Mouse (Mus musculus): ENCODE measurements around the gene Selenow. TPM values are rescaled to one million over a fixed set of nuclear protein-coding genes. Genes with fewer than 3 reads are reported as not detected.
A peak's percentile ranks its signal among the peaks of the same experiment; 100 is the strongest.

The Selenow gene
- polyA plus RNA-seq, 1 experiment from 2014 or later, result 374 TPM

GRCm38 (mm10) chr7:15901366-15902048, 20.7 kb downstream of the Selenow start:
- H3K4me2 ChIP-seq, result no peak overlapping the region
- DNase-seq, result no peak
- H3K4me1 ChIP-seq (replicated peaks), result no peaks in the 10 kb centered on the region
- no peak overlapping the region for H3K27ac ChIP-seq
- WGBS (ENCODE audit: insufficient replicate concordance), result 49% methylated on average over 9 of the region's 9 CpGs
- ATAC-seq (ENCODE audit: low read depth), result no peak
- H3K9me3 ChIP-seq (replicated peaks), result no peaks in the 10 kb centered on the region
- H3K27me3 ChIP-seq, result no peaks in the 10 kb centered on the region
- H3K9ac ChIP-seq, result no peak overlapping the region
- no peak overlapping the region for H3K4me3 ChIP-seq (replicated peaks)
- no peaks in the 10 kb centered on the region for H3K36me3 ChIP-seq

GRCm38 (mm10) chr7:15894251-15894650, 28.0 kb downstream of the Selenow start:
- Histone ChIP-seq H3K9ac (no peak overlapping the region), H3K4me1 (replicated peaks) (no peaks in the 10 kb centered on the region)
- WGBS (ENCODE audit: insufficient replicate concordance), result 21% methylated on average over 1 of the region's 1 CpGs

GRCm38 (mm10) chr7:15884127-15884526, 38.1 kb downstream of the Selenow start:
- peaks cover 6% of the 10 kb centered on the region; the same call in 1 of the 2 replicates for H3K4me1 ChIP-seq (replicated peaks)
- H3K9me3 ChIP-seq (replicated peaks), result no peaks in the 10 kb centered on the region
- H3K27me3 ChIP-seq, result no peaks in the 10 kb centered on the region
- no peak overlapping the region for H3K27ac ChIP-seq
- no peaks in the 10 kb centered on the region for H3K36me3 ChIP-seq
- DNase-seq, result no peak
- H3K9ac ChIP-seq, result no peak overlapping the region
- 0 out of 2 replicates have a peak, but pooled peaks have one; percentile 41 for ATAC-seq (ENCODE audit: low read depth)
- WGBS (ENCODE audit: insufficient replicate concordance), result 63% methylated on average over 2 of the region's 2 CpGs
- H3K4me2 ChIP-seq, result no peak overlapping the region
- H3K4me3 ChIP-seq (replicated peaks), result no peak overlapping the region

More at GRCm38 (mm10) chr7:15894251-15894650, 28.0 kb downstream of the Selenow start:
- DNase-seq (no peak), ATAC-seq (ENCODE audit: low read depth) (no peak)
- Histone ChIP-seq H3K9me3 (replicated peaks) (no peaks in the 10 kb centered on the region), H3K36me3 (no peaks in the 10 kb centered on the region), H3K4me3 (replicated peaks) (no peak overlapping the region), H3K4me2 (no peak overlapping the region), H3K27ac (no peak overlapping the region), H3K27me3 (no peaks in the 10 kb centered on the region)

- ATAC-seq (ENCODE audit: low read depth), result no peak
- Histone ChIP-seq H3K4me2 (no peak within 1 kb of the TSS), H3K4me3 (replicated peaks) (no peak within 1 kb of the TSS), H3K4me1 (replicated peaks) (peaks cover 6% of the 10 kb centered on the region; the same call in 1 of the 2 replicates), H3K9ac (no peak within 1 kb of the TSS), H3K27me3 (no peaks in the 10 kb centered on the region), H3K27ac (no peak within 1 kb of the TSS), H3K9me3 (replicated peaks) (no peaks in the 10 kb centered on the region), H3K36me3 (no peaks in the 10 kb centered on the region)
- WGBS (ENCODE audit: insufficient replicate concordance), result 55% methylated on average over 2 of the region's 2 CpGs
- DNase-seq, result no peak
Observed at GRCm38 (mm10) chr7:15882317-15882716, 39.9 kb downstream of the Selenow start, which contains the start of gene Crxos. Gene Crxos (plus strand): TSS chr7:15882617.

- no peak for ATAC-seq (ENCODE audit: low read depth)
- Histone ChIP-seq H3K27ac (no peak overlapping the region), H3K4me3 (replicated peaks) (no peak overlapping the region), H3K36me3 (no peaks in the 10 kb centered on the region), H3K4me1 (replicated peaks) (peaks cover 6% of the 10 kb centered on the region; the same call in 1 of the 2 replicates), H3K9ac (no peak overlapping the region), H3K9me3 (replicated peaks) (no peaks in the 10 kb centered on the region), H3K4me2 (no peak overlapping the region), H3K27me3 (no peaks in the 10 kb centered on the region)
- WGBS (ENCODE audit: insufficient replicate concordance), result 37% methylated on average over 3 of the region's 3 CpGs
- DNase-seq, result no peak
Observed at GRCm38 (mm10) chr7:15881831-15882230, 40.4 kb downstream of the Selenow start.

GRCm38 (mm10) chr7:15881388-15881787, 40.8 kb downstream of the Selenow start:
- DNase-seq, result no peak
- Histone ChIP-seq H3K4me3 (replicated peaks) (no peak overlapping the region), H3K9me3 (replicated peaks) (no peaks in the 10 kb centered on the region), H3K9ac (no peak overlapping the region), H3K27me3 (no peaks in the 10 kb centered on the region), H3K27ac (no peak overlapping the region), H3K36me3 (no peaks in the 10 kb centered on the region), H3K4me2 (no peak overlapping the region), H3K4me1 (replicated peaks) (peaks cover 6% of the 10 kb centered on the region; the same call in 1 of the 2 replicates)
- 19% methylated on average over 7 of the region's 7 CpGs for WGBS (ENCODE audit: insufficient replicate concordance)
- no peak for ATAC-seq (ENCODE audit: low read depth)

GRCm38 (mm10) chr7:15879756-15880155, 42.4 kb downstream of the Selenow start, which contains the start of gene Crx:
Gene Crx (minus strand): TSS chr7:15879968.
- Histone ChIP-seq H3K36me3 (no peaks in the 10 kb centered on the region), H3K9me3 (replicated peaks) (no peaks in the 10 kb centered on the region), H3K4me2 (no peak within 1 kb of the TSS), H3K4me1 (replicated peaks) (peaks cover 6% of the 10 kb centered on the region; the same call in 1 of the 2 replicates), H3K9ac (no peak within 1 kb of the TSS), H3K4me3 (replicated peaks) (no peak within 1 kb of the TSS), H3K27ac (no peak within 1 kb of the TSS), H3K27me3 (no peaks in the 10 kb centered on the region)
- DNase-seq (no peak), ATAC-seq (ENCODE audit: low read depth) (no peak)
- 23% methylated on average over 4 of the region's 4 CpGs for WGBS (ENCODE audit: insufficient replicate concordance)

Other genes with a start within 250 kb of the Selenow start
- gene Obox5, start 172.3 kb downstream of the Selenow start, polyA plus RNA-seq (2015; fragmentation: Nextera tagmentation; extraction: Ambion mirVana), result not detected in 2 replicates
- not detected in 2 replicates for gene Obox6, start 82.7 kb downstream of the Selenow start, polyA plus RNA-seq (2015; fragmentation: Nextera tagmentation; extraction: Ambion mirVana)
- not detected in 2 replicates for gene Crx, start 42.4 kb downstream of the Selenow start, polyA plus RNA-seq (2015; fragmentation: Nextera tagmentation; extraction: Ambion mirVana)
- gene Crxos, start 39.8 kb downstream of the Selenow start, polyA plus RNA-seq (2015; fragmentation: Nextera tagmentation; extraction: Ambion mirVana), result not detected in 2 replicates
- 122 and 132 TPM in 2 replicates for gene Nop53, start 23.7 kb upstream of the Selenow start, polyA plus RNA-seq (2015; fragmentation: Nextera tagmentation; extraction: Ambion mirVana)
- gene Ehd2, start 45.2 kb upstream of the Selenow start, polyA plus RNA-seq (2015; fragmentation: Nextera tagmentation; extraction: Ambion mirVana), result 3.9 and 4.6 TPM in 2 replicates
- 1.4 TPM in 2 replicates for gene Bicra, start 125.5 kb upstream of the Selenow start, polyA plus RNA-seq (2015; fragmentation: Nextera tagmentation; extraction: Ambion mirVana)
- 0.02 TPM in 1 of 2 replicates, not detected in the other for gene Zfp541, start 139.4 kb upstream of the Selenow start, polyA plus RNA-seq (2015; fragmentation: Nextera tagmentation; extraction: Ambion mirVana)
- gene Napa, start 176.1 kb upstream of the Selenow start, polyA plus RNA-seq (2015; fragmentation: Nextera tagmentation; extraction: Ambion mirVana), result 159 and 165 TPM in 2 replicates
- gene Kptn, start 197.5 kb upstream of the Selenow start, polyA plus RNA-seq (2015; fragmentation: Nextera tagmentation; extraction: Ambion mirVana), result 11.1 and 11.5 TPM in 2 replicates
- gene Slc8a2, start 207.4 kb upstream of the Selenow start, polyA plus RNA-seq (2015; fragmentation: Nextera tagmentation; extraction: Ambion mirVana), result not detected in 2 replicates

All from liver, embryonic 13.5 days (tissue).